Mouse (Mus musculus): Measurements from ENCODE around the gene Cldn7. TPM values are rescaled to one million over a fixed set of nuclear protein-coding genes. Genes with fewer than 3 reads are reported as not detected.
"Not testable (repeated sequence)": the region's sequence is repeated elsewhere in the genome, so short reads cannot be mapped to it uniquely, and the experiment has no call there.

Cldn7 gene
- polyA plus RNA-seq, 1 experiment from 2014 or later = 23.7 TPM

GRCm38 (mm10) chr11:69955618-69956017 lies 9.0 kb upstream of the Cldn7 start:
- H3K4me1 ChIP-seq (ENCODE audit: control insufficient read depth, insufficient read depth, low read length); DNase-seq (ENCODE audit: low spot score); ATAC-seq (ENCODE audit: low read depth); H3K4me3 ChIP-seq (ENCODE audit: low read depth, low read length); H3K27ac ChIP-seq (replicated peaks; ENCODE audit: low read depth, low read length); H3K4me2 ChIP-seq (ENCODE audit: low read depth, low read length); H3K36me3 ChIP-seq (ENCODE audit: control insufficient read depth, insufficient read depth, low read length); H3K9me3 ChIP-seq (ENCODE audit: control insufficient read depth, low read length); H3K27me3 ChIP-seq (replicated peaks; ENCODE audit: control insufficient read depth, insufficient read depth, low read length); H3K9ac ChIP-seq (ENCODE audit: low read depth, low read length): not testable (repeated sequence)
- WGBS = 63% methylated on average over 2 of the region's 4 CpGs

GRCm38 (mm10) chr11:69956218-69956617 lies 8.4 kb upstream of the Cldn7 start:
- Histone ChIP-seq H3K4me2 (ENCODE audit: low read depth, low read length) (no peak overlapping the region), H3K4me1 (ENCODE audit: control insufficient read depth, insufficient read depth, low read length) (no peaks in the 10 kb centered on the region), H3K4me3 (ENCODE audit: low read depth, low read length) (no peak overlapping the region), H3K9ac (ENCODE audit: low read depth, low read length) (no peak overlapping the region), H3K27me3 (replicated peaks; ENCODE audit: control insufficient read depth, insufficient read depth, low read length) (no peaks in the 10 kb centered on the region), H3K9me3 (ENCODE audit: control insufficient read depth, low read length) (no peaks in the 10 kb centered on the region), H3K36me3 (ENCODE audit: control insufficient read depth, insufficient read depth, low read length) (no peaks in the 10 kb centered on the region), H3K27ac (replicated peaks; ENCODE audit: low read depth, low read length) (no peak overlapping the region)
- ATAC-seq (ENCODE audit: low read depth) = no peak
- no peak for DNase-seq (ENCODE audit: low spot score)
- WGBS = 58% methylated on average over 1 of the region's 1 CpGs

GRCm38 (mm10) chr11:69960616-69961015 lies 4.0 kb upstream of the Cldn7 start:
- DNase-seq (ENCODE audit: low spot score) (no peak), ATAC-seq (ENCODE audit: low read depth) (no peak)
- H3K27ac ChIP-seq (replicated peaks; ENCODE audit: low read depth, low read length) = no peak overlapping the region
- H3K36me3 ChIP-seq (ENCODE audit: control insufficient read depth, insufficient read depth, low read length) = no peaks in the 10 kb centered on the region
- peaks cover 39% of the 10 kb centered on the region for H3K27me3 ChIP-seq (replicated peaks; ENCODE audit: control insufficient read depth, insufficient read depth, low read length)
- no peak overlapping the region for H3K4me3 ChIP-seq (ENCODE audit: low read depth, low read length)
- no peak overlapping the region for H3K4me2 ChIP-seq (ENCODE audit: low read depth, low read length)
- H3K9me3 ChIP-seq (ENCODE audit: control insufficient read depth, low read length) = no peaks in the 10 kb centered on the region
- no peak overlapping the region for H3K9ac ChIP-seq (ENCODE audit: low read depth, low read length)
- H3K4me1 ChIP-seq (ENCODE audit: control insufficient read depth, insufficient read depth, low read length) = no peaks in the 10 kb centered on the region
- 29% methylated on average over 5 of the region's 5 CpGs for WGBS

DNA sequence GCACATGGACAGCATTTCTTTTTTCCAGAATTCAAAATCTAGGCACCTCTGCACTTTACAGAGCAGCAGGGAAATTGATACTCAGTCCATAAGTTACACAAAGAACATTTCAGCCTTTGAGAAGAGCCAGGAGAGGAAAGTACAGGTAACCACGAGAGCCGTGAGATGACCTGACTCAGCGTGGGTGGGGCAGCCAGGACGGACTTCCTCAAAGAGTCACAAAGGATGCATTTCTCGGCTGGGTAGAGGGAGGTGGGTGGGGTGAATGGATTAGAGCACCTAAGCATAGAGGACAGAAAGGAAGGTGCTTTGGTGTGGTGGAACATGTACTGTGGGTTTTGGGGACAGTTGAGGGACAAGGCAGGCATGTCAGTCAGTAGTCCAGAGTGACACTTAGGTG lies 2.7 kb upstream of the Cldn7 start:
- ATAC-seq (ENCODE audit: low read depth) (no peak), DNase-seq (ENCODE audit: low spot score) (no peak)
- Histone ChIP-seq H3K27me3 (replicated peaks; ENCODE audit: control insufficient read depth, insufficient read depth, low read length) (peaks cover 51% of the 10 kb centered on the region), H3K27ac (replicated peaks; ENCODE audit: low read depth, low read length) (no peak overlapping the region), H3K9ac (ENCODE audit: low read depth, low read length) (no peak overlapping the region), H3K4me1 (ENCODE audit: control insufficient read depth, insufficient read depth, low read length) (peaks cover 4% of the 10 kb centered on the region; the same call in 1 of the 2 replicates), H3K4me2 (ENCODE audit: low read depth, low read length) (no peak overlapping the region), H3K9me3 (ENCODE audit: control insufficient read depth, low read length) (no peaks in the 10 kb centered on the region), H3K4me3 (ENCODE audit: low read depth, low read length) (no peak overlapping the region), H3K36me3 (ENCODE audit: control insufficient read depth, insufficient read depth, low read length) (no peaks in the 10 kb centered on the region)
- WGBS = 38% methylated on average over 5 of the region's 5 CpGs

GRCm38 (mm10) chr11:69965271-69966005 lies 859 bp downstream of the Cldn7 start:
- peaks cover 61% of the 10 kb centered on the region for H3K27me3 ChIP-seq (replicated peaks; ENCODE audit: control insufficient read depth, insufficient read depth, low read length)
- peak; percentile 56; the same call in 1 of the 2 replicates for ATAC-seq (ENCODE audit: low read depth)
- DNase-seq (ENCODE audit: low spot score) = peak; percentile 70
- H3K27ac ChIP-seq (replicated peaks; ENCODE audit: low read depth, low read length) = 0 out of 2 replicates have a peak overlapping the region, but pooled peaks have one; percentile 28
- H3K4me3 ChIP-seq (ENCODE audit: low read depth, low read length) = peak overlapping the region; percentile 45
- peak overlapping the region; percentile 62 for H3K9ac ChIP-seq (ENCODE audit: low read depth, low read length)
- peaks cover 28% of the 10 kb centered on the region for H3K36me3 ChIP-seq (ENCODE audit: control insufficient read depth, insufficient read depth, low read length)
- 5% methylated on average over 27 of the region's 49 CpGs for WGBS
- H3K4me1 ChIP-seq (ENCODE audit: control insufficient read depth, insufficient read depth, low read length) = peaks cover 6% of the 10 kb centered on the region; the same call in 1 of the 2 replicates
- H3K4me2 ChIP-seq (ENCODE audit: low read depth, low read length) = peak overlapping the region; percentile 67
- no peaks in the 10 kb centered on the region for H3K9me3 ChIP-seq (ENCODE audit: control insufficient read depth, low read length)

- 2% methylated on average over 39 of the region's 59 CpGs for WGBS
- Histone ChIP-seq H3K36me3 (ENCODE audit: control insufficient read depth, insufficient read depth, low read length) (peaks cover 32% of the 10 kb centered on the region), H3K4me1 (ENCODE audit: control insufficient read depth, insufficient read depth, low read length) (peaks cover 6% of the 10 kb centered on the region; the same call in 1 of the 2 replicates), H3K4me3 (ENCODE audit: low read depth, low read length) (peak overlapping the region; percentile 45), H3K9ac (ENCODE audit: low read depth, low read length) (peak overlapping the region; percentile 62), H3K4me2 (ENCODE audit: low read depth, low read length) (peak overlapping the region; percentile 67), H3K27me3 (replicated peaks; ENCODE audit: control insufficient read depth, insufficient read depth, low read length) (peaks cover 61% of the 10 kb centered on the region), H3K9me3 (ENCODE audit: control insufficient read depth, low read length) (no peaks in the 10 kb centered on the region), H3K27ac (replicated peaks; ENCODE audit: low read depth, low read length) (0 out of 2 replicates have a peak overlapping the region, but pooled peaks have one; percentile 8)
- DNase-seq (ENCODE audit: low spot score) (peak; percentile 67), ATAC-seq (ENCODE audit: low read depth) (peak; percentile 27)
Observed at GRCm38 (mm10) chr11:69966006-69966859, 1.7 kb downstream of the Cldn7 start.

- Histone ChIP-seq H3K9me3 (ENCODE audit: control insufficient read depth, low read length) (no peaks in the 10 kb centered on the region), H3K27me3 (replicated peaks; ENCODE audit: control insufficient read depth, insufficient read depth, low read length) (peaks cover 59% of the 10 kb centered on the region), H3K4me1 (ENCODE audit: control insufficient read depth, insufficient read depth, low read length) (peaks cover 6% of the 10 kb centered on the region; the same call in 1 of the 2 replicates), H3K4me3 (ENCODE audit: low read depth, low read length) (peak overlapping the region; percentile 45), H3K36me3 (ENCODE audit: control insufficient read depth, insufficient read depth, low read length) (peaks cover 32% of the 10 kb centered on the region), H3K27ac (replicated peaks; ENCODE audit: low read depth, low read length) (0 out of 2 replicates have a peak overlapping the region, but pooled peaks have one; percentile 8), H3K4me2 (ENCODE audit: low read depth, low read length) (peak overlapping the region; percentile 67), H3K9ac (ENCODE audit: low read depth, low read length) (peak overlapping the region; percentile 62)
- no peak for DNase-seq (ENCODE audit: low spot score)
- WGBS = 49% methylated on average over 13 of the region's 17 CpGs
- no peak for ATAC-seq (ENCODE audit: low read depth)
Observed at GRCm38 (mm10) chr11:69966860-69967517, 2.4 kb downstream of the Cldn7 start.

- DNase-seq (ENCODE audit: low spot score) = no peak
- Histone ChIP-seq H3K4me3 (ENCODE audit: low read depth, low read length) (no peak overlapping the region), H3K4me2 (ENCODE audit: low read depth, low read length) (no peak overlapping the region), H3K27me3 (replicated peaks; ENCODE audit: control insufficient read depth, insufficient read depth, low read length) (peaks cover 41% of the 10 kb centered on the region), H3K9ac (ENCODE audit: low read depth, low read length) (no peak overlapping the region), H3K27ac (replicated peaks; ENCODE audit: low read depth, low read length) (no peak overlapping the region), H3K4me1 (ENCODE audit: control insufficient read depth, insufficient read depth, low read length) (peaks cover 6% of the 10 kb centered on the region; the same call in 1 of the 2 replicates), H3K36me3 (ENCODE audit: control insufficient read depth, insufficient read depth, low read length) (peaks cover 44% of the 10 kb centered on the region), H3K9me3 (ENCODE audit: control insufficient read depth, low read length) (no peaks in the 10 kb centered on the region)
- no peak for ATAC-seq (ENCODE audit: low read depth)
- 85% methylated on average over 4 of the region's 4 CpGs for WGBS
Observed at GRCm38 (mm10) chr11:69968793-69969192, 4.2 kb downstream of the Cldn7 start.
